Mouse (Mus musculus) adrenal gland, adult 8-10 months (tissue): Measurements from ENCODE around the gene Foxf1. TPM values are rescaled to one million over a fixed set of nuclear protein-coding genes. Genes with fewer than 3 reads are reported as not detected.
A peak's percentile ranks its signal among the peaks of the same experiment; 100 is the strongest.

Experiments used
- DNase-seq: peaks from one replicate; pipeline ENCODE4 v3.0.0; 2022
- total RNA-seq, 4 experiments: library from RNA; stranded (reverse); gene quantifications; 2 replicates each; pipeline ENCODE4 v1.2.4; 2022

Gene Foxf1
- total RNA-seq, 4 experiments from 2014 or later: 0.17 to 0.46 (median 0.29) TPM

GRCm38 (mm10) chr8:121115136-121115535 is 30.9 kb downstream of the Foxf1 start:
- DNase-seq: no peak

GRCm38 (mm10) chr8:121115948-121116347 is 31.8 kb downstream of the Foxf1 start, which contains the start of gene Foxc2:
Foxc2 (plus strand) TSS chr8:121116171.
- DNase-seq: peak; percentile 87

GRCm38 (mm10) chr8:121116591-121117185 is 32.5 kb downstream of the Foxf1 start:
- DNase-seq: no peak

GRCm38 (mm10) chr8:121117186-121117651 is 33.0 kb downstream of the Foxf1 start:
- DNase-seq: no peak

- DNase-seq: no peak
Measured at GRCm38 (mm10) chr8:121117906-121118305, 33.7 kb downstream of the Foxf1 start.

- no peak for DNase-seq
Measured at GRCm38 (mm10) chr8:121118634-121119420, 34.6 kb downstream of the Foxf1 start.

- no peak for DNase-seq
Measured at GRCm38 (mm10) chr8:121119635-121120455, 35.7 kb downstream of the Foxf1 start.

- no peak for DNase-seq
Measured at GRCm38 (mm10) chr8:121120456-121121419, 36.6 kb downstream of the Foxf1 start.

GRCm38 (mm10) chr8:121121704-121122103 is 37.5 kb downstream of the Foxf1 start:
- DNase-seq: no peak

- no peak for DNase-seq
Measured at GRCm38 (mm10) chr8:121122368-121122767, 38.2 kb downstream of the Foxf1 start.

GRCm38 (mm10) chr8:121123113-121123512 is 38.9 kb downstream of the Foxf1 start:
- no peak for DNase-seq

GRCm38 (mm10) chr8:121124547-121125239 is 40.5 kb downstream of the Foxf1 start:
- no peak for DNase-seq

GRCm38 (mm10) chr8:121125311-121125876 is 41.2 kb downstream of the Foxf1 start:
- DNase-seq: peak; percentile 71

GRCm38 (mm10) chr8:121126191-121126590 is 42.0 kb downstream of the Foxf1 start:
- no peak for DNase-seq

- DNase-seq: no peak
Measured at GRCm38 (mm10) chr8:121126694-121127093, 42.5 kb downstream of the Foxf1 start.

- DNase-seq: no peak
Measured at GRCm38 (mm10) chr8:121127291-121127701, 43.1 kb downstream of the Foxf1 start.

GRCm38 (mm10) chr8:121127756-121128375 is 43.7 kb downstream of the Foxf1 start, which contains the start of gene Foxl1:
Foxl1 (plus strand) TSS chr8:121127940.
- DNase-seq: no peak

- DNase-seq: no peak
Measured at GRCm38 (mm10) chr8:121128531-121129264, 44.5 kb downstream of the Foxf1 start.

- no peak for DNase-seq
Measured at GRCm38 (mm10) chr8:121129265-121129940, 45.2 kb downstream of the Foxf1 start.
